Mouse (Mus musculus) embryo, embryonic 11.5 days (tissue): ENCODE measurements around the gene Strip1.

Experiments
- DNase-seq: peaks from one replicate; pipeline ENCODE4 v3.0.0-alpha.2; 2012; ENCODE audit warnings: low read depth, low spot score

Gene Strip1

DNA sequence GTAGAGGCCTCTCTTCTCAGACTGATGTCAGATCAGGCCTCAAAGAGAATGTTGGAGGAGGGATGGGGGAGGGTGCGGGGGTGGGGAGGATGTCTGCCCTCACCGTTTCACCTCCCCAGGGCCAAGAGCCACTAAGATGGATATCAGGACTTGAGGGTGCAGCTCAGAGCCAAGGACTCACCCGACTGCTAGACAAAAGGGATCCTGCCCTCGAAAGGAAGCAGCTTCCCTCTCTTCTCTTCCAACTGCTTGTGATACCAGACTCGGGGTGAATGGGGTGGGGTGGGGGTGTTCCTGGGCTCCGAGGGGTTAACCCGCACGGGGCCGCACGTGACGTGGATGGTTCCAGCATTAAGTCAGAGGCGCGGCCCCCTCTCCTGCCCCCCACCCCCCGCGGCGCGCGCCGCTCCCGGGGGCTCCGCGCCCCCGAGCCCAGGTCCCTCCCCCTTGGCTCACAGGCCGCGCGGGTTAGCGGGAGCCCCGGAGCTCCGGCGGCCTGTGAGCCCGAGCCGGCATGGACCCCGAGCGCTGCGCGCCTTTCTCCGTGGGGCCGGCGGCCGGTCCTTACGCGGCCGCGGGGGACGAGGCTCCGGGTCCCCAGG lies 36.7 kb downstream of the Strip1 start, which contains the start of gene Alx3:
Gene Alx3, plus strand, starts transcription at position 370 of the 602 bp plus-strand sequence.
- no peak for DNase-seq

DNA sequence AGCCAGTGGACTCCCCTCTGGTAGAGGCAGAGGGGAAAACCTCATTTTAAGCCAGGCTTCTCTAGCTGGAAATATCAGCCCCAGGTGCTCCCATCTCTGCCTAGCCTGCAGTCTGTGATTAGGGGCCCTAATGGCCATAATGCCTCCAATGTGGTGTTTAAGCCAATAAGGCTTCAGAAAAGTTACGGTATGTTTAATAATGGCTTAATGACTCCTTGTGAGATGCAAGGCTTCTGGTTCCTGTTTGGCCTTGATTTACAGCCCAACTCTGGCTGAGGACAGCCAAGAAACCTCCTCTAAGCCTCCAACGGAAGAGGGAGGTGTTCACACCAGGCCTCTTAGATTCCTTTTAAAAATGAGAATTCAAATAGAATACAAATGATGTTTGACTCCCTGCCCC lies 37.9 kb downstream of the Strip1 start:
- DNase-seq, result no peak

DNA sequence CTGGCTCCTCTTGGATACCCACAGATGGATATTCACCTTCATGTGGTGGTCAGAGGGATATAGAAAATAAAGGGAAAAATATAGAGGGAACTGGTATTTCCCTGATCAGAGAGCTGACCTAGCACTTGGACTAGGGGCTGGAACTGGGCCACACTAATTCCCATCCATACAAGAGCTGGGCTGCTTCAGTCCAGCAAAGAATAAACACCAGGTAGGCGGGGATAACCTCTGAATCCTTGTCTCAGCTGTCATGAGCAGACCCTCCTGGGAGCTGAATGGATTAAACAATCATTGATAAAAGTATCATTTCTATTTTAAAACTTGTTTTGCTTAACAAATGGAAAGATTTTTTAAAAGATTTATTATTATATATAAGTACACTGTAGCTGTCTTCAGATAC lies 39.9 kb downstream of the Strip1 start:
- no peak for DNase-seq

DNA sequence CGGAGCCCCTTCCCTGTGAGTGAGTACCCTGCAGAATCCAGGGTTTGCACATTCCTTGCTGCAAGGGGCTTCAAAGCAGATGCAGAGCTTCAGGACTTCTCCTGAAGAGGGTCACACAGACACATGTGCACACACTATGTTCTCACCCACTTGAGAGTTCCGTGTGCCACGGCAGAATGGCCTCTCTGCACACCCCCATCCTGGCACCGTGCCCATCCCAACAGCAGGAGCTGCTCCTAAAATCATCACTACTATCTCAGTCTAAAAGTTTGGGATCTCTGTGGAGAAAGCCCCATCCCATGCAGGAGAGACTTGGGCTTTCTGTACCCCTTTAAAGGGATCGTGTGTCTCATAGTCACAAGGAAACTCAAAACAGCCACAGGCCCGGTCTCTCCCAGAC lies 45.0 kb downstream of the Strip1 start:
- DNase-seq, result no peak

DNA sequence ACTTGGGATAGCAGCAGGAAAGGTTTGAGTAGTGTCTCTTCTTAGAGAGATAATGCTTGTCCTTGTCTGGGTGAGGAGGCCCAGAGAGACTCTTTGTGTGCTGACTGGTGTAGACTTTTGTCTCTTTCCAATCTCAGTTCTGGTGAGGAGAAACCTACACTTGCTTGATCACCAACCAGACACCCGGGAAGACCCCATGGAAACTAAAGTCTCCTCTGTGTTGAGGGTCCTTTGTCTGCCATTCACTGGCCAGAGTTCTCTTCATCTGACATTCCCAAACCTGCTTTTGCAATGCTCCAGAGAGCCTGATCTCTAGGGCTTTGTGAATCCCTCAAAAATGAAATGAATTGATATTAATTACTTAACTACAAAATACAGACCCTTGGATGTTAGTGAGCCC lies 47.6 kb downstream of the Strip1 start:
- DNase-seq, result no peak

DNA sequence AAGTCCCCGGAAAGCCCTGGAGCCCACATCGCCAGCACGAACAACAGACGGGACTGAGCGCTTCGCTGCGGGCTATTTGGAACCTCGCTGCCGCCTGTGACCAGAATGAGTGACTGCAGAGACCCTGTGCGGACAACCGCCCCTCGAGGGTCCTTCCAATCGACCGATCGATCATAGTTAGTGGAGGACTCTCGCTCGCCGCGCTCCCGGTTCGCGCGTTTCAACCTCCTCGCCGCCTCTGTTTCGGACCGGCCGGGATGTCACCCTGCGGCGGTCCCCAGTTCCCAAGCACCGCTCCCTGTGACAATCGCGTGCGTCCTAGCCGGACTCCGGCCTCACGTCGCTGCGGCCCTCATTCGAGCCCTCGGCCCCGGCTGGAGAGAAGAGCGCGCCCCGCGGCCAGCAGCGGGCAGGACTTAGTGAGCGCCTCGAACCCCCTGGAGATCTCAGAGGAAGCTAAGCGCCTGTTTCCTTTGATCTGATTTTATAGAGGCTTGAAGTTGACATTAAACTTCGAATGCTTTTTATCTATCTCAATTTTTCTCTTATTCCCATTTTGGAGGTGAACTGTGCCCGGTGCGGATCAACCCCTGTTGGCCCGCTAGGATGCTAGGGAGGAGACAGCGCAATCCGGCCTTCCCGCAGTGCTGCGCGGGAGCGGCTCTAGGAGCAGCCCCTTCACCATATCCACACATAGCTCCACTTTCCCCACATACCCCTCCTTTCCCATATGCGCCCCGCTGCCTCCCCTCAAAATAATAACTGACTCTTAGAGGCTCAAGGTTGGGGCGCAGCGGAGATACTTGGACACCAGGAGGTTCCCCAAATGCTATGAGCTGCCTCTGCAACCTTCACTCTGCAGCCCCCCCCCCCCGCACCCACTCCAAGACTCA lies 48.4 kb downstream of the Strip1 start:
- DNase-seq, result no peak

DNA sequence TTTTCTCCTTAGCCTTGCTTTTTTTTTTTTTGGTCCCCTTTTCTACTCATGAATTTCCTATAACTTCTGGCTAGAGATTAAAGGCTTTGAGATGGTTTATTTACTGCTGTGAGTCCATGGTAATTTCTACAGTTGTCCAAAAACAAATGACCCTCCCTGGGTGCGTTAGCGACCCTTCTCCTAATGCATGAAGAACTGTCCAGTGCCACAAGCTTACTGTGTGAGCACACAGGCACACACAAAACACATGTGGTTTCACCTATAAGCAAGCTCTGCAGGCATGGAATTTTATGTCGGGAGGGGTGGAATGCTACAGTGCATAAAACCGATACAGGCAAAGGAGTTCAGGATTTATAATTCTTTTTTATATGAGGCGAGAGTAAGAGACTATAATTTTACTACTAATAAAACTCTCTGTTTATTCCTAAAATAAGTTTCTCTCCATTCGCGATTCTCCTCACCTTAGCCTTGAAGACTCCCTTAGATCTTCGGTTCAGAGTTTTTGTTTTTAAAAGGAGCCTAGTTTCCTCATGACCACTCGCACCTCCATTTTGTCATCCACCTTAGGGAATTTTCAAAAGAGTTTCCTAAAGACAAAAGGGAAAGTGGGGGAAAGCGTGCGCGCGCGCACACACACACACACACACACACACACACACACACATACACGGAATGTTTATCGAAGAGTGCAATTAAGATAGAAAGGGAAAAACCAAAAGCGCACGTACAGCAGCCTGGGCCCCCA lies 49.2 kb downstream of the Strip1 start:
- DNase-seq, result no peak

DNA sequence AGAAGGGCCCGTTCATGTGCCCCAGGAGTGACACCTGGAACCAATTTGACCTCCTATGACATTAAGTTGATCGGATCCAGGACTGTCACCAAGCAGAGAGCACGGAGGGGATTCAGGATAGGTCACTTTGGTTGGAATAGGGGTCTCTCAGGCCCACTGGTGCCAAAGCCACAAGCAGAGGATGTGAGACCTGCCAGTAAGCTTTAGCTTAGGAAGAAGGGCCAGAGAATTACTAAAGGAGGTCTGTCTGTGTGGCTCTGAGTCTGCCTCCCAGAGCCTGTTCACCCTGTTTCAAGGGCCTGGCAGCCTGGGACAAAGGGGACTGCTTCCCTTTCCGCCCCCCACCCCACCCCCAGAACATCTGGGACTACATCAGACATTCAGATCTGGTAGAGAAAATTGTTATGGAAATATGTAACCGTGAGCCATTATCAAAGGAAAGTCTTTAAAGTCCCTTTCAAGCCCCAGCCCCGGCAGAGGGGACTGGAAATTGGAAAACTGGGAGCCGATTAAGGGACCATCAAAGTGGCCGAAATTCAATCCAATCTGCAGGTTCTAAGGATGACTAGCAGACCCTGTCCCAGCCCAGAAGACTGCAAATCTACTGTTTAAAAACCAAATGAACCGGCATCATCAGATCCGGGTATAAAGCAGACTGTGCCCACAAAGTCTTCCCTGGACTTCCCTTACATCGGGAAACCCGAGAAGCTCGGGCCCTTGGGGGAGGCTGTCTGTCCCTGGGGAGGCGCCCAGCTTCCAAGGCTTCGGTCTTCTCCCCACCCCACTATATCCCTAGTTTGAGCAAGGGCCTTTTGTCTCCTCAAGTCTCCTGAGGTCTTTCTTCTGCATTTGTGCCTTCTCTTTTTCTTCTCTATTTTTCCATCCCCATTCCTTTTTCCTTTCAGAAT lies 50.1 kb downstream of the Strip1 start:
- no peak for DNase-seq

DNA sequence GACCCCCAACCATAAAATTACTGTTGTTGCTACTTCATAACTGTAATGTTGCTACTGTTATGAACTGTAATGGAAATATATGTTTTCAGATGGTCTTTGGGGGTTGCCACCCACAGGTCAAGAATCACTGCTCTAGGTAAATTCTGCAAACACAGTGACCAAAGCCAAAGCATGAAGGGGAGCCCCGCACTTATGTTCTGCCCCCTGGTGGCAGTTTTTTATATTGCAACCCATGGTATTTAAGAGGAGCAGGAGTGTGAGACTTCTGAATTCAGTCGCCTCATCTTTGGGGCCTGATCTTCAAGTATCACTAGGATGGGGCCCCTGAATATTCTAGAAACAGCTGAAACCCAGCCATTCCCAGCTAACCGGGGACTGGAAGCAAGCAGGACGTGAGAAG lies 52.0 kb downstream of the Strip1 start:
- peak; percentile 56 for DNase-seq

DNA sequence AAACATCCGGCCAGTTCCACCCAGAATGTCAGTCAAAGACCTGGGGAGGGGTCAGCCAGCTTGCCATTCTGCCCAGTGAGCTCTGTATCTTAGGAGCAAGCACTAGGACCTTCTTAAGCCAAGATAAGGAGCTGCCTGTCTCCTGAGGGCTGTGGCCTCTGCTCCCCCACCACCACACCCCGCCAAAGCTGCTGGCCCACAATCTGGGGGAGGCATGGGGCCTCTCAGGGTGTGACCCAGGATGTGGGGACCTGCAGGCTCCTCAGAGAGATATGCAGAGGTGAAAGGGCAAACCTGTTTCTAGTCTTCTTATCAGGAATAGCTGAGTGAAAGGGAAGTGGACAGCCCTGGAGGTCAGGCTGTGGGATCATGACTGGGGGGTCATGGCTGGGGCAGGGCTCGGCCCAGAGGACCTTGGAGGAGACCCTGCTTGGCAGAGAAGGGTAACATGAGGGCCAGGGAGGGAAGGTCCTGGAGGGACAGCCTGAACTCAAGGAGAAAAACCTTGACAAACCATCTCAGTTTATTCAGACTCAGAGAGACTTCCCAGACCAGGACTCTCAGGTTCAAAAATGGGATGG lies 53.6 kb downstream of the Strip1 start:
- no peak for DNase-seq

DNA sequence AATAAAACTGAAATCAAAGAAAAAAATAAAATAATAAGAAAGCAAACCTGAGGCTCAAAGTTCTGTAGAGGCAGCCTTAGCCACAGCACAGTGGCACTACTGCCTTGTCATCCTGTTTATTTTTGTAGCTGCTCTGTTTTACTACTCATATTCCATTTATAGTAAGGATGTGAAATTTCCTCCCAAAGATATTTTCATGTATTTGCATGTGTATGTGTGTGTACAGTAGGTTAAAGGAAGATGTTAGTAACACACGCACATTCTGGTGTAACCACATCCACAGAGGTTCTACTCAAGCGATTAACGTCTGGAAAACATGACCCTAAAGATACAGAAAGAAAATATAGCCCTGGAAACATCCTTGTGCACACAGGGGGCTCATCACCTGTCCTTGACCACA lies 54.7 kb downstream of the Strip1 start:
- DNase-seq, result no peak

DNA sequence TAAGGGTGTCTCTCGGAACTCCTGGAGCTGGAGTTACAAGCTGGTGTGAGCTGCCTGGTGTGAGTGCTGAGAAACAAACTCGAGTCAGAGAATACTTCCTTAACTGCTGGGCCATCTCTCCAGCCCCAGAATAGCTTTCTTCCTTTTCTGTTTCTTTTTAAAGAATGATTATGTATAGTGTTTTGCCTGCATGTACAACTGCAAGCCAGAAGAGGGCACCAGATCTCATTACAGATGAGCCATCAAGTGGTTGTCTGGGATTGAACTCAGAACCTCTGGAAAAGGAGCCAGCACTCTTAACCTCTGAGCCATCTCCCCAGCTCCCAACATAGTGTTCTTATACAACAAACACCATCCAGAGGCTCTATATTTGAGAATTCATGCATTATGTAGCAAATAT lies 60.3 kb downstream of the Strip1 start:
- no peak for DNase-seq

DNA sequence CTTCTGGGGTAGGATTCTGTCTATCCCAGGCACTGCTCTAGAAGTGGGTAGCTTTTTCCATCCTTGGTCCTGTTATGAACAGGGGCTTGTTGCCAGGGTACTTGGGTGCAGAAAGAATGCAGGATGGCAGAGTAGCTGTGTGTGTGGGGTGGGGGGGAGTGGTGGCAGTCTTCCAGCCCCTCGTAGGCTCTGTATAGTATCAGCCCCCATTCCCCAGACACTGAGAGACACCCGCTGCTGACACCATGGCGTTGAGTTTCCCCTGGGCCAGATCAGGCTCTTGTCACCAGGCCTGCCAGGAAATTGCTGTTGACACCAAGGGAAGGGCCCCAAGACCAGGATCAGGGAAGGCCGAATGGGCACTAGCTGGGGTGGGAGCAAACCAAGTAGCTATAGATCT lies 62.8 kb downstream of the Strip1 start:
- DNase-seq, result no peak

DNA sequence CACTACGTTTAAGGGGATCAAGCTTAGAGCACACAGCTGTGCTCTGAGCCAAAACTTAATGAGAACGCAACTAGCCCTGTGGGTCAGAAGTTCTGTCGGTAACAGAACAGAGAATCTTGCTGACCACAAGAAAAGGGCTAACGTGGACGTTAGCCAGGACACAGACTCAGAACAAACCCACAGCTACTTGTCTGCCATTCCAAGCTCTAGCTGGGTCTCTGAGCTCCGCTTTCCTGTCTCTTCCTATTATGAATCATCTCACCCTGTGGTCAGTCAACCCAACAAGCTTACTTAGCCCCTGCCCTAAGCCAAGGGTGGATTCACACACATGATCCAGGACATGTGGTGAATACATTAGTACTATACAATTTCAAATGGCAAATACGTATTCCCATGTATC lies 63.7 kb downstream of the Strip1 start:
- no peak for DNase-seq

DNA sequence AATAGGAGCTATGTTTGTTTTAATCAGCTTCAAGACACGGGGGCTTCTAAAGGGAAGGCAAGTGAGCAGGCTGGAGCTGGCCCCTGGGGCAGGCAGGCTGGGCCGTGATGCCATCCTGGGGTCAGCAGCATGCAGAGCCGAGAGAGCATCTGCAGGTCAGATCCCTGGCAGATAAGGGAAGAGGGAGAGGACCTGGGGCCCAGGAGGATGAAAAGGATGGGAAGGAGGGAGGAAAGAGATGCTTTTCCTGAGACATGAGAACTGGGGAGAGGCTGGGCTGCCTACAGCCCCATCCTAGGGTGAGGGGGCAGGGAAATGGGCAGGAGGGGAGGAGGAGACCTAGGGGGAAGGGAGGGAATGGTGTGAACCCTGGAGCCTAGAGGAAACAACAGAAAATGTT lies 66.2 kb downstream of the Strip1 start:
- DNase-seq, result no peak

DNA sequence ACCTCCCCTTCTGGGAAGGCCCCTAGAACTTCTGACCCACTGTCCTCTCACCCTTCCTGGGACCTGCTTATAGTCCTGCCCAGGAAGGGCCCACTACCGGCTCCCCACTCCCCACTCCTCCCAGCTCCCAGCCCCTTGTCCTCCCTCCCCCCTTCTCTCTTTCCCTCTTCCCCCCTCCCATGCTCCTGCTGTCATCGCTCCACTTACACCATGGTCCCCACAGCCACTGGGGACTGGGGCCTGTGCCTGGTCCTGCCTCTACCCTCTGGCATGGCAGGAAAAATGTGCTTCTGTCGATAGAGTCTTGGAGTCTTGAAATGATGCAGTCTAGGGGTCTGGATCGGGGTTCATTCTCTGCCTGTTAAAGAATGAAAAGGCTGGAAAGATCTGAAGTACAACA lies 67.6 kb downstream of the Strip1 start:
- no peak for DNase-seq

DNA sequence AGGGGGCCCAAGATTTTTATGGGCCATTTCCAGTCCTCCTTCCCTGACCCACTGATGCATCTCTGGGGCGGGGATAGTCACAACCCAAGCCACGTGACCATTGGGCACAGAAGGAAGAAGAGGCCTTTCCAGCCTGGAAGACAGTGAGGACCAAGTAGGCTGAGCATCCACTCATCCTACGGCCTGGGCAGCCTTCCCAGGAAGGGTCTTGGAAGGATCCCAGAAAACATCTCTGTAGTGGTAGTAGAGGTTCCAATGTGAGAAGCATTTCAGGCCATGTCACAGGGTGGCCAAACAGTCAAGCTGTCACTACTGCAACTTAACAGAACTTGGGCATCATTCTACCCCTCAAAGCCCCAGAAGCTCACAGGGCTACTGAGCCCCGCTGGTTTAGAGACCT lies 68.9 kb downstream of the Strip1 start:
- no peak for DNase-seq
